27 mouse cellular contexts compared by ENCODE assay signal in the genomic region with DNA sequence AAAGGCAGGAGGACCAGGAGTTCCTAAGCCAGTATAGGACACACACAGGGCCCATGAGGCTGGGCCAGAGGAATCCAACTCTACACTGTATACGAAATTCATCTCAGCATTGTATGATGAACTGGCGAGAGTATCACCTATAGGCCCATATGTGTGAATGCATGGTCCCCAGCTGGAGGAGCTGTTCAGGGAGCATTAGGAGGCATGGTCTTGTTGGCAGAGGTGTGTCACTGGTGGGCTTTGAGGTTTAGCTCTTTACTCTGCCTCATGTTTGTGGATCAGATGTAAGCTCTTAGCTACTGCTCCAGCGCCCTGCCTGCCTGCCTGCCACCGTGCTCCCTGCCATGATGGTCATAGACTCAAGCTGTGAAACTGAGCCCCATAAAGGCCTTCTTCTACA. TPM values are rescaled to one million over a fixed set of nuclear protein-coding genes. Genes with fewer than 3 reads are reported as not detected.
"Had no signal": no experiment of that assay in that cellular context is flagged by ENCODE, and none has a peak within 500 bp of the region (broad histone marks: within the 10 kb centered on the region; RNA-seq: fewer than 3 reads in every experiment).

No protein-coding gene starts in this region.

- H3K27me3 ChIP-seq: embryonic facial prominence, embryonic 12.5 days; embryonic facial prominence, embryonic 13.5 days; embryonic facial prominence, embryonic 15.5 days; forebrain, embryonic 12.5 days; forebrain, embryonic 13.5 days; forebrain, embryonic 15.5 days had no signal

- H3K4me3 ChIP-seq: embryonic facial prominence, embryonic 10.5 days; embryonic facial prominence, embryonic 12.5 days; embryonic facial prominence, embryonic 13.5 days; embryonic facial prominence, embryonic 15.5 days; erythroblast, embryonic 14.5 days; forebrain, embryonic 10.5 days; forebrain, embryonic 12.5 days; forebrain, embryonic 13.5 days; forebrain, embryonic 15.5 days; gastrocnemius, adult 2 months; heart, adult 2 months had no signal

- DNase-seq: cerebellum, adult 8-10 months; cerebellum, adult 9-10 months; cerebellum, adult 9-11 months; cerebellum, postnatal 10 days; cerebellum, postnatal 14 days; cerebellum, postnatal 25 days; cerebellum, postnatal 36 days; embryo, embryonic 11 days; forebrain, postnatal 0 days; gastrocnemius, adult 2 months; gastrocnemius, postnatal 10 days; gastrocnemius, postnatal 14 days; gastrocnemius, postnatal 25 days; gastrocnemius, postnatal 36 days; heart, adult 11 months; heart, adult 18-20 months; heart, adult 2 months had no signal

- H3K4me2 ChIP-seq: embryonic facial prominence, embryonic 12.5 days; embryonic facial prominence, embryonic 13.5 days; embryonic facial prominence, embryonic 15.5 days; forebrain, embryonic 12.5 days; forebrain, embryonic 13.5 days; forebrain, embryonic 15.5 days had no signal

RNA-seq across cellular contexts. Expression of a gene that starts 39.4 kb away (rescaled TPM):
- total RNA-seq: common myeloid progenitor, adult 5-6 weeks; gastrocnemius, postnatal 25 days; heart, adult 18-20 months had no signal
- polyA plus RNA-seq: erythroblast, embryonic 14.5 days had no signal
